Mouse (Mus musculus): Measurements from ENCODE around the gene Acsm5. TPM values are rescaled to one million over a fixed set of nuclear protein-coding genes. Genes with fewer than 3 reads are reported as not detected.

Acsm5 gene
- polyA plus RNA-seq, 1 experiment from 2014 or later = not detected

DNA sequence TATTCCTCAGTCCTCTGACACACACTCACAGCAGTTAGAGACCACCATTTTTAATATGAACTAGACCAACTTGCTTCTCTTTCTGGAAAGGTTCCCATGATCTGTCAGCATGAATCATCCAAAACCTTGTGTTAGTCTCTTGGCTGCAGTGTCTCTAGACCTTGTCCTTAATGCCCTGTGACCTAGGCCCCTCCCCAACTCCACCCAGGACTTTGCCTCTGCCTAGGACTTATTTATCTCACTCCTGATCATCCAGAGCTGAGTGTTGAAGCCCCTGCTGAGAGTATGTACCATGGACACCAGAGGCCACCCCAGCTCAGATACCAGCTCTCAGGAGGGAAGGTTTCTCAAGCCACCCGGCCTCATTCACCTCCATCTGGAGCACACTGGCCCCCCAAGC lies 3.1 kb downstream of the Acsm5 start:
- Histone ChIP-seq H3K27me3 (replicated peaks) (no peaks in the 10 kb centered on the region), H3K27ac (no peak overlapping the region), H3K36me3 (replicated peaks) (no peaks in the 10 kb centered on the region), H3K9ac (no peak overlapping the region), H3K4me1 (peaks cover 4% of the 10 kb centered on the region; the same call in 1 of the 2 replicates), H3K9me3 (no peaks in the 10 kb centered on the region), H3K4me3 (no peak overlapping the region), H3K4me2 (no peak overlapping the region)
- WGBS = 69% methylated on average over 1 of the region's 1 CpGs
- no peak for ATAC-seq (replicated peaks)

DNA sequence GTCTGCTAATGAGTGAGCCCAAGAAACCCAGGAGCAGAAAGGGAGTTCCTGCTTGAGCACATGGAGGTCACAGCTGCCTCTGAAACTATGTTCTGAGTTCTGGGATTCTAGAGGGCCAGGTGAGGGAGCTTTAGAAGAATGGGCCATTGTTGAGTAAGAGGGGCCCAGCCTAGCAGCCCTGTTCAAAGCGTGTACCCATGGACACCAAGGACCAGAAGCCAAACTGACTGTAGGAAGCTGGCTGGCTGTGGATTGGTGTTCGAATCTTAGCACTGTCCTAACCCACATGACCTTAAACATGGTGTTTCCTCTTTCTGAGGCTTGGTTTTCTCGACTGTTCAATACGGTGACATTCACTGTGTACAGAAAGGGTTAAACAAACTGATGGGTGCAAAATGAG lies 4.1 kb downstream of the Acsm5 start, which contains the start of gene Pdilt:
Pdilt (minus strand) TSS at position 101 of the 400 bp plus-strand sequence.
- WGBS = 76% methylated on average over 4 of the region's 4 CpGs
- ATAC-seq (replicated peaks) = no peak
- no peak within 1 kb of the TSS for H3K27ac ChIP-seq
- H3K9me3 ChIP-seq = no peaks in the 10 kb centered on the region
- H3K9ac ChIP-seq = no peak within 1 kb of the TSS
- peaks cover 4% of the 10 kb centered on the region; the same call in 1 of the 2 replicates for H3K4me1 ChIP-seq
- no peaks in the 10 kb centered on the region for H3K36me3 ChIP-seq (replicated peaks)
- no peak within 1 kb of the TSS for H3K4me3 ChIP-seq
- H3K27me3 ChIP-seq (replicated peaks) = no peaks in the 10 kb centered on the region
- no peak within 1 kb of the TSS for H3K4me2 ChIP-seq

DNA sequence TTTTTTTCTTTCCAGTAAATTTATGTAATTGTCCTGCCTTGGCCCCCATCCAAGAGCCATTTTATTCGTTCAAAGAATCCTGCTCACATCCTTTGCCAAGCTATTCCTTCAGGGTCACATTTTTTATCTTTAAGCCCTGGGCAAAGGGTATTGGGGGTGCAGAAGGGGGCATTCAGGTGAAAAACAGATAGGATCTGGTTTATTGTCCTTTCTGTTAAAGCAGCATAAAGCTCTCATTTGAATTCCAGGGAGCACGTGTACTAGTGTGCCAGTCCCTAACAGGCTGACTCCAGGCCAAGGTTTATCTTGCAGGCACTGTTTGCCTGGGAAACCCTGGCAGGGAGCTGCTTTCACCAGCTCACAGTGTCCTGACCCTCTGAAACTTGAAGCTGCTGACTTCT lies 6.6 kb downstream of the Acsm5 start:
- WGBS = 25% methylated on average over 2 of the region's 2 CpGs
- Histone ChIP-seq H3K36me3 (replicated peaks) (no peaks in the 10 kb centered on the region), H3K27me3 (replicated peaks) (no peaks in the 10 kb centered on the region), H3K9ac (no peak overlapping the region), H3K9me3 (no peaks in the 10 kb centered on the region), H3K4me2 (no peak overlapping the region), H3K27ac (no peak overlapping the region), H3K4me3 (no peak overlapping the region), H3K4me1 (peaks cover 4% of the 10 kb centered on the region; the same call in 1 of the 2 replicates)
- peak; percentile 17; the same call in 1 of the 2 replicates for ATAC-seq (replicated peaks)

DNA sequence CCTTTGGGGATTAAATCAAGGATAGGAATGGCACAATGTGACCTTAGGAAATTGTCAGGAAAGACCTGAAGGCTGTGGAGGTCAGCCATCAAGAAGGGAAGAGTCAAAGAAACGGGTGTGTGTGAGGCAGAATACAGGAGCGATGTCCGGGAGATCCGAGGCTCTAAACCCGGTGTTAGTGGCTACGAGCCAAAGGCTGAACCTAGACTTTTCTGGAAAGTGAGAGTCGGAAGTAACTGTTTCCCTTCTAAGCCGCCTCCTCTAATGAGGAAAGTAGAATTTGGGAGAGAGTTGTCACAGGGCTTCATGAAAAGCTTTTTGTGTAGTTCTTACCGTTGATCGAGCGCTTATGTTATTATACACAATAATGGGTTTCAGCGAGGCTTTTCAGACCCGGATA lies 7.2 kb downstream of the Acsm5 start:
- Histone ChIP-seq H3K4me3 (no peak overlapping the region), H3K9ac (no peak overlapping the region), H3K36me3 (replicated peaks) (no peaks in the 10 kb centered on the region), H3K27me3 (replicated peaks) (no peaks in the 10 kb centered on the region), H3K9me3 (no peaks in the 10 kb centered on the region), H3K4me2 (no peak overlapping the region), H3K4me1 (peaks cover 4% of the 10 kb centered on the region; the same call in 1 of the 2 replicates), H3K27ac (no peak overlapping the region)
- WGBS = 49% methylated on average over 13 of the region's 13 CpGs
- no peak for ATAC-seq (replicated peaks)

DNA sequence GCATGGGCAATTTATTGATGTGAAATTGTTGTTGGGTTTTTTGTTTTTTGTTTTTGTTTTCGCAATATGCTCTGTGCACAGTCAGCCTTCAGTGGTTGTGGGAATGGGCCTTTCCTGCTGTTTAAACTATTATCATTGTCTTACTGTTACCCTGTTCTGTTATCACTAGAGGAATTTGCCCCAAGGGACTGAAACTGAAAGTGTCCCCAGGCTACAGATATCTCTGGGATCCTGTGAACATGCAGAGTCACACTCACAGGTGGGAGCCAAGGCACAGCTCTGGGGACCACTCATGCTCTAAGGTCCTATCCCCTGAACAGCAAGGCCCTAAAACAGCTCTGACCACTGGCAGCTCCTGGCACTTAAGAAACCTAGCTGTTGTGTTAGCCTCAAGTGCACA lies 7.9 kb downstream of the Acsm5 start:
- Histone ChIP-seq H3K4me1 (peaks cover 4% of the 10 kb centered on the region; the same call in 1 of the 2 replicates), H3K9me3 (no peaks in the 10 kb centered on the region), H3K36me3 (replicated peaks) (no peaks in the 10 kb centered on the region), H3K4me3 (no peak overlapping the region), H3K9ac (no peak overlapping the region), H3K4me2 (no peak overlapping the region), H3K27ac (no peak overlapping the region), H3K27me3 (replicated peaks) (no peaks in the 10 kb centered on the region)
- ATAC-seq (replicated peaks) = no peak
- 95% methylated on average over 1 of the region's 1 CpGs for WGBS

DNA sequence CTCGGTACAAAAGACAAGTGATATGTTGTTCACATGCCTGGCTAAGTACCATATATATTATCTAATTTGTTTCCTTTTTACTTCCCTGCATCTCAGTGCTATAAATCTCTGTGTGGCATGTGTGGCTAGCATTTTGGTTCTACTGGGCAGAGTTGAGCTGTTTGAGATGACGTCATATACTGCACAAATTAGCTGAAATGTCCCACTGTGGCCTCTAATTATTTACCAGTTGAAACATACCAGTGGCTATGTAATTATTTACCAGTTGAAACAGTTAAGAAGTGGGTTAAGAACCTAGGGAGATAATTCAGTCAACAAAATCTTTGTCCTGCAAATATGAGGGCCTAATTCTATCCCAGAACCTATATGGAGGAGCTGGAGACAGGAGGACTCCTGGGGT lies 8.3 kb downstream of the Acsm5 start:
- no peaks in the 10 kb centered on the region for H3K36me3 ChIP-seq (replicated peaks)
- H3K4me1 ChIP-seq = peaks cover 4% of the 10 kb centered on the region; the same call in 1 of the 2 replicates
- no peak overlapping the region for H3K9ac ChIP-seq
- H3K9me3 ChIP-seq = no peaks in the 10 kb centered on the region
- ATAC-seq (replicated peaks) = no peak
- H3K4me3 ChIP-seq = no peak overlapping the region
- no peaks in the 10 kb centered on the region for H3K27me3 ChIP-seq (replicated peaks)
- WGBS = 77% methylated on average over 2 of the region's 2 CpGs
- no peak overlapping the region for H3K4me2 ChIP-seq
- H3K27ac ChIP-seq = no peak overlapping the region

DNA sequence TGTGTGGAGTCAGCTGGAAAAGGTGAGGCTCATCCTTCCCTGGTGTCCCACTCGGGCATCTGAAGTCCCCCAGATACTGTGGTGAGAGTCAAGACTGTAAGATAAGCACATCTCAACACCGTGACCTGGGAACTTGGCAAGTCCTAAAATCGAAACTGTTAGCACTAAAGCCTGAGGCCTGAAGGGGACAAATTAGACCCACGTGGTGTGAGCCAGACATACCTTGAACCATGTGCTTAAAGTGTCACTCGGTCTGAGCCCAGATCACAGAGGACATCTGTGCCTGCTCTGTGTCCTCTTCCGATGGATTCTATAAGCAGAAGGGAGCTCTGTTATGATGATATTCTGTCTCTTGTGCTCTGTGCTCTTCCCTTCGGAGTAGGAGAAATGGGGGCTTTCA lies 9.4 kb downstream of the Acsm5 start:
- Histone ChIP-seq H3K9ac (no peak overlapping the region), H3K9me3 (no peaks in the 10 kb centered on the region), H3K27ac (no peak overlapping the region), H3K36me3 (replicated peaks) (no peaks in the 10 kb centered on the region), H3K27me3 (replicated peaks) (no peaks in the 10 kb centered on the region), H3K4me1 (peaks cover 4% of the 10 kb centered on the region; the same call in 1 of the 2 replicates), H3K4me3 (no peak overlapping the region), H3K4me2 (no peak overlapping the region)
- 86% methylated on average over 7 of the region's 7 CpGs for WGBS
- no peak for ATAC-seq (replicated peaks)

DNA sequence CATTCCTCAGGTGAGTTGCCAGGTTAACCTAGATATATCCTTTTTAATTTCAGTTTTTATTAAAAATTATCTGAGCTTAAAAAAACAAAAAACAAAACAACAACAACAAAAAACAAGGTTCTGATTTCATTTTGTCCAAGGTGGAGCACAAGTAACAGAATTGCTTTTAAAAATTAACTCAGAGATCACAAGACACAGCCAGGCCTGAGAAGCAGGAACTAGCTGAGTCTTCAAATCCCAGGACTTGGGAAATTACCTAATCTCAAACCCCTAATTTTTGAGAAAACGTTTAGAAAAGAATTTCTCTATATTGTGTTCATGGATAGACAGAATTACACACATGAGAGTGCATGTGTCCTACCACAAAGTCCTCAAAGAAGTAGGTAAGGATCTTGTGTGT lies 13.7 kb downstream of the Acsm5 start:
- no peaks in the 10 kb centered on the region for H3K9me3 ChIP-seq
- H3K4me1 ChIP-seq = no peaks in the 10 kb centered on the region
- H3K4me2 ChIP-seq = no peak overlapping the region
- H3K4me3 ChIP-seq = no peak overlapping the region
- H3K27me3 ChIP-seq (replicated peaks) = no peaks in the 10 kb centered on the region
- no peak overlapping the region for H3K9ac ChIP-seq
- H3K36me3 ChIP-seq (replicated peaks) = no peaks in the 10 kb centered on the region
- WGBS = 65% methylated on average over 1 of the region's 1 CpGs
- no peak overlapping the region for H3K27ac ChIP-seq
- ATAC-seq (replicated peaks) = no peak

DNA sequence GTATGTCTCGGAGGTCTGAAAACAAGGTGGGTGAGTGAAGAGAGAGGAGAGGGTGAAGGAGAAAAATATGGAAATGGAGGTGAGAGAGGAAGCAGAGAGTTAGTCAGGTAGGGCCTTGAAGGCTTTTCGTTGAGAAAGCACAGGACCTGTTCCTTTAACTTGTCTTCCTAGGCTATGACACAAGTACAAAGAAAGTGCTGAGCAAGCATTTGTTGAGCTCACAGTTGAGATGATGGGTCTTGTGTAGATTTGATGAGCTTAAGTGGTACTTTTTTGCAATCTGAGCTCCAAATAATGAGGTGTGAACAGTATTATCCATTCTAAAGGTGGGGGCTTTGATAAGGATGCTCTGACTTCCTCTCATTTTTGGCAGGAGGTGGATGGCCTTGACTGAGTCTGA lies 15.1 kb downstream of the Acsm5 start:
- no peak for ATAC-seq (replicated peaks)
- no peak overlapping the region for H3K4me3 ChIP-seq
- no peaks in the 10 kb centered on the region for H3K36me3 ChIP-seq (replicated peaks)
- H3K27ac ChIP-seq = no peak overlapping the region
- H3K27me3 ChIP-seq (replicated peaks) = no peaks in the 10 kb centered on the region
- H3K9ac ChIP-seq = no peak overlapping the region
- 78% methylated on average over 2 of the region's 2 CpGs for WGBS
- H3K4me2 ChIP-seq = no peak overlapping the region
- no peaks in the 10 kb centered on the region for H3K9me3 ChIP-seq
- H3K4me1 ChIP-seq = no peaks in the 10 kb centered on the region

DNA sequence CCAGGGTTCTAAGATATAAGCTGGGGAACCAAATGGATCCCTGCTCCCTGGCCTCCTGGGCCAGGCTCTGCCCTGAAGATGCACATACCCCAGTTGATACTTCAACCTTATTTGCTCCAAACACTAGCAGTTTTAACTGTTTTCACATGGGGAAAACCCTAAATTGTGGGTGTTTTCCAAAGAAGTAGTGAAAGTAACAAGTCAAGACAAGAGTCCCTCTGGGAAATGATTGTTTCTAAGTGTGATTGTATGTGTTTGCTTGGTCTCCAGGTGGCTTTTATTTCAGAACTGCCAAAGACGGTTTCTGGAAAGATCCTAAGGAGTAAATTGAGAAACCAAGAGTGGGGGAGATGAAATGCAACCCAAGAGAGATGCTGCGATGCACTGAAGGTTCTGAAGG lies 23.2 kb downstream of the Acsm5 start:
- WGBS = 77% methylated on average over 2 of the region's 2 CpGs
- ATAC-seq (replicated peaks) = no peak
- H3K4me1 ChIP-seq = no peaks in the 10 kb centered on the region
- H3K27ac ChIP-seq = no peak overlapping the region
- no peak overlapping the region for H3K4me2 ChIP-seq
- no peaks in the 10 kb centered on the region for H3K27me3 ChIP-seq (replicated peaks)
- no peaks in the 10 kb centered on the region for H3K9me3 ChIP-seq
- H3K36me3 ChIP-seq (replicated peaks) = no peaks in the 10 kb centered on the region
- no peak overlapping the region for H3K9ac ChIP-seq
- no peak overlapping the region for H3K4me3 ChIP-seq

DNA sequence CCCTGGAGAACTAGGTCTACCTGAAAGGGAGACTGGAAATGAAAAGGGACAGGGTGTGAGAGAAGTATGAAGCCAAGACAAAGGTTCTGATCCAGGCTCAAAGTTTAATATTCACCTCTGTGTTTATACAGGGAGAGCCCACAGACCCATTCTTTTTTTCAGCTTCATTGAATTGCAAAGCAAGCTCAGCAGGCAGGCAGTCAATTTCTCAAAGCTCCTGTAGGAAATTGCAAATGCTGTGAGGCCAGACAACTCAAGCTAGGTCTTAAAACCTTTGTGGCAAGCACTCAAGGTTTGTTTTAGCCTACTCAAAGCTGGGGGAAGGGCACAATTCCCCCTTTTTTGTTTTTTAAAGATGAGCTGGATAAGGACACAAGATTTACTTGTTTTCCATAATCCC lies 26.3 kb downstream of the Acsm5 start:
- ATAC-seq (replicated peaks) = no peak
- Histone ChIP-seq H3K9ac (no peak overlapping the region), H3K9me3 (no peaks in the 10 kb centered on the region), H3K4me3 (no peak overlapping the region), H3K4me1 (no peaks in the 10 kb centered on the region), H3K36me3 (replicated peaks) (no peaks in the 10 kb centered on the region), H3K27me3 (replicated peaks) (no peaks in the 10 kb centered on the region), H3K4me2 (no peak overlapping the region), H3K27ac (no peak overlapping the region)

DNA sequence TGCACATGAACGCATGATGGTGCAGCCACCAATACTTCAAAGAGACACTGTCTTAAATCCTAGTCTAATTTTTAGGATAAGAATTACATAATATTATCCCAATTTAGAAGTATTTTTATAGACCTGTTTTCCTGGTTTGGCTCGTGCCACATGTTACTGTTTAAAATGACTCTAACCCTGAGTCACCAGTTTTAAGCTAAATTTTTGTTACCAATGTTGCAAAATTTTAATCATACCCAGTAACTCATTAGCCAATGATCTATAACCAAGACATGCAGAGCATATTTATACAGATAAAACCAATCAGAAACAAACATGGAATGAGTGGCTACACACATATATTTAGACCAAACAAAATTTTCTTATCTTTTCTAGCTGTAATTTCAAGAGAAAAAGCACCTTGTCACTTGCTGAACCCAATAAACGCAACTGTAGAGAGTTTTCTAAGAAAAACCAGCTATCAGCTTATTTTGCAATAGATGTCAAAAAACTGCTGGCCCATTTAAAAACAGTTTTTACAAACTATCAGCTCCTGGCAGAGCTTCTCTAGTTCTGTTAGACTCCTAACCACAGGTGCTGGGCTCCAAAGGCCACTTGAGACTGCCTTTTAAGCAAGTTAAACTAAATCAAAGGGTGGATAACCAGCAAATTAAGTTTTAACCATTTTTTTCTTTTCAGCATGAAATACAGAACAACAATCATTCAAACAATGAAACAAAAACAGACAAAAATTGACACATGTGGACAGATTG lies 31.4 kb downstream of the Acsm5 start:
- H3K9ac ChIP-seq = no peak overlapping the region
- no peaks in the 10 kb centered on the region for H3K36me3 ChIP-seq (replicated peaks)
- H3K9me3 ChIP-seq = no peaks in the 10 kb centered on the region
- no peak for ATAC-seq (replicated peaks)
- H3K27me3 ChIP-seq (replicated peaks) = no peaks in the 10 kb centered on the region
- H3K4me2 ChIP-seq = no peak overlapping the region
- H3K4me3 ChIP-seq = no peak overlapping the region
- 90% methylated on average over 3 of the region's 3 CpGs for WGBS
- no peaks in the 10 kb centered on the region for H3K4me1 ChIP-seq
- H3K27ac ChIP-seq = no peak overlapping the region

DNA sequence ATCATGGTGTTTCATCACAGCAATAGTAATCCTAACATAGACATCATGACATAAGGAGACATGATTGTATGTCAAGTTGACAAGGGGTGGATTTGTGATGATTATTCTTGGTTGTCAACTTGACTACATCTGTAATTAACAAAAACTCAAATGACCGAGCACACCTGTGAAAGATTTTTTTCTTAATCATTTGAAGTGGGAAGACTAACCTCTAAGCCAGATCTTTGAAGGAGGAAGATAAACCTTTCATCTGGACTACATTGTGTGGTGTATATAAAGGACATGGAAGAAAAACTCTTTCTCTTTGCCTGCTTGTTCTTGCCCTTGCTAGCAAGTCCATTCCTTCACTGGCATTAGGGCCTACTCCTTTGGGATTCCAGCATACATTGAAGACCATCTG lies 34.8 kb downstream of the Acsm5 start, which contains the start of gene Acsm2:
Acsm2 (plus strand) TSS at position 301 of the 400 bp plus-strand sequence.
- Histone ChIP-seq H3K27me3 (replicated peaks) (no peaks in the 10 kb centered on the region), H3K4me2 (no peak within 1 kb of the TSS), H3K9ac (no peak within 1 kb of the TSS), H3K36me3 (replicated peaks) (no peaks in the 10 kb centered on the region), H3K9me3 (no peaks in the 10 kb centered on the region), H3K4me1 (no peaks in the 10 kb centered on the region), H3K27ac (no peak within 1 kb of the TSS), H3K4me3 (no peak within 1 kb of the TSS)
- 92% methylated on average over 1 of the region's 1 CpGs for WGBS
- no peak for ATAC-seq (replicated peaks)
